Mouse (Mus musculus) MEL (cell line): ENCODE measurements around the gene Ngb. TPM values are rescaled to one million over a fixed set of nuclear protein-coding genes. Genes with fewer than 3 reads are reported as not detected.
A peak's percentile ranks its signal among the peaks of the same experiment; 100 is the strongest.

Experiments used
- DNase-seq: peaks from one replicate; pipeline ENCODE4 v3.0.0; 2011; ENCODE audit warnings: low read depth, low spot score
- H3K27ac ChIP-seq: 2 replicates; pipeline ENCODE4 v1.5.1; 2012; ENCODE audit warnings: low read depth, mild to moderate bottlenecking, control low read depth, low read length, moderate library complexity; ENCODE audit not compliant: control insufficient read depth
- H3K27me3 ChIP-seq, 2 experiments: fragments of 150-350 bp in 1 of 2; sonication (generic) in 1 of 2; 2 replicates each; pipeline ENCODE4 v1.6.1; 2012; ENCODE audit warnings: low read length in 2 of 2, mild to moderate bottlenecking in 2 of 2, improper control_type of control experiment in 1 of 2, moderate library complexity in 1 of 2; ENCODE audit not compliant: insufficient read depth in 2 of 2, control insufficient read depth in 1 of 2
- H3K36me3 ChIP-seq, 2 experiments: 2 replicates each; pipeline ENCODE4 v1.6.1; 2012 to 2014; ENCODE audit warnings: low read length in 2 of 2, improper control_type of control experiment in 1 of 2, inconsistent platforms in 1 of 2, mild to moderate bottlenecking in 1 of 2; ENCODE audit not compliant: insufficient read depth in 2 of 2, control insufficient read depth in 1 of 2
- H3K4me1 ChIP-seq, 2 experiments: fragments of 150-350 bp in 1 of 2; sonication (generic) in 1 of 2; 2 replicates each; pipeline ENCODE4 v1.6.1; 2012; ENCODE audit warnings: low read length in 2 of 2, improper control_type of control experiment in 1 of 2, mild to moderate bottlenecking in 1 of 2; ENCODE audit not compliant: insufficient read depth in 2 of 2, control insufficient read depth in 1 of 2
- H3K4me3 ChIP-seq, 2 experiments: fragments of 150-350 bp in 1 of 2; sonication (generic) in 1 of 2; 2 replicates each; pipeline ENCODE4 v1.5.1; 2012; ENCODE audit warnings: low read depth in 2 of 2, low read length in 2 of 2, mild to moderate bottlenecking in 2 of 2, moderate library complexity in 2 of 2, control low read depth in 1 of 2, improper control_type of control experiment in 1 of 2; ENCODE audit not compliant: control insufficient read depth in 1 of 2, insufficient read depth in 1 of 2
- H3K79me2 ChIP-seq: 2 replicates; pipeline ENCODE4 v1.6.1; 2012; ENCODE audit warnings: mild to moderate bottlenecking, low read length, moderate library complexity; ENCODE audit not compliant: control insufficient read depth, poor library complexity, insufficient read depth
- H3K9ac ChIP-seq: 2 replicates; pipeline ENCODE4 v1.6.1; 2012; ENCODE audit warnings: low read depth, mild to moderate bottlenecking, control low read depth, low read length, moderate library complexity; ENCODE audit not compliant: control insufficient read depth, poor library complexity, severe bottlenecking
- H3K9me3 ChIP-seq: fragments of 150-350 bp; sonication (generic); replicated peaks from 2 replicates; pipeline ENCODE4 v1.6.1; 2012; ENCODE audit warnings: mild to moderate bottlenecking, low read length, improper control_type of control experiment, moderate library complexity; ENCODE audit not compliant: insufficient read depth
- CTCF ChIP-seq, 3 experiments: IDR thresholded peaks in 2 of 3; conservative IDR thresholded peaks in 1 of 3; 2 replicates each; pipeline ENCODE4 v1.5.1; 2011 to 2012; ENCODE audit warnings: low read length in 3 of 3, low read depth in 2 of 3, mild to moderate bottlenecking in 2 of 3, improper control_type of control experiment in 1 of 3, inconsistent platforms in 1 of 3, mixed read lengths in 1 of 3, moderate library complexity in 1 of 3; ENCODE audit not compliant: control insufficient read depth in 1 of 3, insufficient read depth in 1 of 3, poor library complexity in 1 of 3, severe bottlenecking in 1 of 3
- EP300 ChIP-seq, 2 experiments: IDR thresholded peaks; 2 replicates each; pipeline ENCODE4 v1.6.1; 2011; ENCODE audit warnings: improper control_type of control experiment in 2 of 2, low read length in 2 of 2, low read depth in 1 of 2, mild to moderate bottlenecking in 1 of 2
- KAT2A ChIP-seq: conservative IDR thresholded peaks from 2 replicates; pipeline ENCODE4 v1.6.1; 2012; ENCODE audit warnings: low read depth, low read length, improper control_type of control experiment, inconsistent platforms
- MAFK ChIP-seq: IDR thresholded peaks from 2 replicates; pipeline ENCODE4 v1.6.1; 2011; ENCODE audit warnings: low read depth, mild to moderate bottlenecking, low read length, improper control_type of control experiment, borderline replicate concordance
- MAX ChIP-seq: IDR thresholded peaks from 2 replicates; pipeline ENCODE4 v1.6.1; 2011; ENCODE audit warnings: low read length, improper control_type of control experiment
- NRF1 ChIP-seq: IDR thresholded peaks from 2 replicates; pipeline ENCODE4 v1.6.1; 2014; ENCODE audit warnings: low read depth, mild to moderate bottlenecking, inconsistent platforms, low read length, improper control_type of control experiment, moderate library complexity; ENCODE audit not compliant: poor library complexity, insufficient read depth, severe bottlenecking
- POLR2AphosphoS5 ChIP-seq: IDR thresholded peaks from 2 replicates; pipeline ENCODE4 v1.6.1; 2012; ENCODE audit warnings: low read depth, borderline replicate concordance, mild to moderate bottlenecking, inconsistent platforms, low read length, moderate library complexity, mixed read lengths
- SIN3A ChIP-seq: IDR thresholded peaks from 2 replicates; pipeline ENCODE4 v1.6.1; 2012; ENCODE audit warnings: low read length, improper control_type of control experiment, inconsistent platforms
- TBP ChIP-seq: IDR thresholded peaks from 2 replicates; pipeline ENCODE4 v1.8.0; 2011; ENCODE audit warnings: low read depth, low read length, improper control_type of control experiment
- UBTF ChIP-seq: IDR thresholded peaks from 2 replicates; pipeline ENCODE4 v1.6.1; 2012; ENCODE audit warnings: low read depth, mild to moderate bottlenecking, inconsistent platforms, low read length, improper control_type of control experiment, moderate library complexity, borderline replicate concordance; ENCODE audit not compliant: insufficient read depth
- USF1 ChIP-seq: IDR thresholded peaks from 2 replicates; pipeline ENCODE4 v1.6.1; 2014; ENCODE audit warnings: low read depth, mild to moderate bottlenecking, inconsistent platforms, low read length, improper control_type of control experiment, moderate library complexity
- ZMIZ1 ChIP-seq: IDR thresholded peaks from 2 replicates; pipeline ENCODE4 v1.6.1; 2012; ENCODE audit warnings: low read depth, mild to moderate bottlenecking, inconsistent platforms, low read length, improper control_type of control experiment, moderate library complexity
- polyA plus RNA-seq, 2 experiments: library from polyadenylated mRNA; stranded (reverse) in 1 of 2; unstranded in 1 of 2; fragments of >175 nt in 1 of 2; fragments of >200 nt in 1 of 2; gene quantifications; 2 replicates each; pipeline versions ENCODE4 v1.2.1 to v1.2.4; 2012; ENCODE audit warnings: low replicate concordance in 2 of 2, low read depth in 1 of 2; ENCODE audit not compliant: insufficient read length in 2 of 2, insufficient read depth in 1 of 2, missing spikeins in 1 of 2
- total RNA-seq: library from RNA; depleted of rRNA; stranded (reverse); fragments of 300-350 nt; gene quantifications from 2 replicates; pipeline ENCODE4 v1.2.3, GENCODE M21; 2012; rRNA removed

The Ngb gene
- total and polyA plus RNA-seq, 3 experiments, result not detected

GRCm38 (mm10) chr12:87052661-87053321 is 49.5 kb downstream of the Ngb start (continued):
- TF ChIP-seq CTCF (IDR thresholded peaks at IDR 0.05 in 2 of 3, conservative IDR thresholded peaks at IDR 0.05 in 1 of 3; ENCODE audit: control insufficient read depth in 1 of 3, insufficient read depth in 1 of 3, low read depth in 2 of 3, low read length in 3 of 3, poor library complexity in 1 of 3, severe bottlenecking in 1 of 3), result peak; percentile 76 to 87 (median 80)

GRCm38 (mm10) chr12:87047536-87047935 is 54.8 kb downstream of the Ngb start:
- peaks cover 3 to 21% of the 10 kb centered on the region in 2 experiments for H3K27me3 ChIP-seq
- H3K4me1 ChIP-seq, result no peaks in the 10 kb centered on the region
- no peaks in the 10 kb centered on the region for H3K9me3 ChIP-seq

More at GRCm38 (mm10) chr12:87047536-87047935, 54.8 kb downstream of the Ngb start:
- no peak overlapping the region for H3K4me3 ChIP-seq
- no peak for TF ChIP-seq NRF1
- no peak for TF ChIP-seq TBP
- no peak for TF ChIP-seq MAFK
- TF ChIP-seq UBTF, result no peak
- no peak for TF ChIP-seq POLR2AphosphoS5
- TF ChIP-seq KAT2A, result no peak
- no peak for TF ChIP-seq EP300 (IDR thresholded peaks at IDR 0.05; ENCODE audit: low read depth in 1 of 2, low read length in 2 of 2)
- TF ChIP-seq ZMIZ1, result no peak
- no peak for TF ChIP-seq MAX
- TF ChIP-seq SIN3A, result no peak
- TF ChIP-seq USF1, result no peak
- no peak for DNase-seq
- H3K36me3 ChIP-seq, result no peaks in the 10 kb centered on the region
- H3K9ac ChIP-seq, result no peak overlapping the region
- no peaks in the 10 kb centered on the region for H3K79me2 ChIP-seq
- no peak overlapping the region for H3K27ac ChIP-seq

Other genes starting within 250 kb of the Ngb start
- gene Irf2bpl, start 217.7 kb downstream of the Ngb start, total RNA-seq, result 6.9 and 8.2 TPM in 2 replicates
- 1 to 10 TPM in 1 of 2 experiments, not detected in 1; 8.0 TPM for gene Irf2bpl, start 217.7 kb downstream of the Ngb start, polyA plus RNA-seq
- gene Cipc, start 155.5 kb downstream of the Ngb start, total RNA-seq, result 22.5 and 24.8 TPM in 2 replicates
- gene Cipc, start 155.5 kb downstream of the Ngb start, polyA plus RNA-seq, result 10 to 100 TPM; 27.5 to 98.1 TPM
- not detected in 2 replicates for gene Zdhhc22, start 112.1 kb downstream of the Ngb start, total RNA-seq
- under 1 TPM in 1 of 2 experiments, not detected in 1; 0.10 TPM for gene Zdhhc22, start 112.1 kb downstream of the Ngb start, polyA plus RNA-seq
- gene Tmem63c, start 81.2 kb downstream of the Ngb start, total RNA-seq, result 0.04 TPM in 1 of 2 replicates, not detected in the other
- gene Tmem63c, start 81.2 kb downstream of the Ngb start, polyA plus RNA-seq, result not detected
- 16.3 and 18.0 TPM in 2 replicates for gene Gstz1, start 44.6 kb upstream of the Ngb start, total RNA-seq
- gene Gstz1, start 44.6 kb upstream of the Ngb start, polyA plus RNA-seq, result 10 to 100 TPM in 1 of 2 experiments, not detected in 1; 33.3 TPM
- gene Pomt2, start 45.4 kb upstream of the Ngb start, total RNA-seq, result 10.2 and 11.1 TPM in 2 replicates
- gene Pomt2, start 45.4 kb upstream of the Ngb start, polyA plus RNA-seq, result 10 to 100 TPM in 1 of 2 experiments, not detected in 1; 12.9 TPM
- gene Samd15, start 97.2 kb upstream of the Ngb start, total RNA-seq, result 0.20 and 0.62 TPM in 2 replicates
- 10 to 100 TPM in 1 of 2 experiments, not detected in 1; 24.0 TPM for gene Samd15, start 97.2 kb upstream of the Ngb start, polyA plus RNA-seq
- 4.7 and 5.0 TPM in 2 replicates for gene Tmed8, start 97.9 kb upstream of the Ngb start, total RNA-seq
- gene Tmed8, start 97.9 kb upstream of the Ngb start, polyA plus RNA-seq, result 1 to 10 TPM in 1 of 2 experiments, not detected in 1; 6.9 TPM
- gene Noxred1, start 136.2 kb upstream of the Ngb start, total RNA-seq, result 0.19 and 0.23 TPM in 2 replicates
- under 1 TPM in 1 of 2 experiments, not detected in 1; 0.17 TPM for gene Noxred1, start 136.2 kb upstream of the Ngb start, polyA plus RNA-seq
- 18.2 and 19.7 TPM in 2 replicates for gene Vipas39, start 163.7 kb upstream of the Ngb start, total RNA-seq
- 10 to 100 TPM in 1 of 2 experiments, not detected in 1; 23.0 TPM for gene Vipas39, start 163.7 kb upstream of the Ngb start, polyA plus RNA-seq
- gene Ahsa1, start 163.9 kb upstream of the Ngb start, total RNA-seq, result 414 and 424 TPM in 2 replicates
- gene Ahsa1, start 163.9 kb upstream of the Ngb start, polyA plus RNA-seq, result 100 to 1,000 TPM in 1 of 2 experiments, not detected in 1; 403 TPM
- not detected in 2 replicates for gene Ism2, start 197.2 kb upstream of the Ngb start, total RNA-seq
- not detected for gene Ism2, start 197.2 kb upstream of the Ngb start, polyA plus RNA-seq